Mouse (Mus musculus): Measurements from ENCODE around the gene Spink8. TPM values are rescaled to one million over a fixed set of nuclear protein-coding genes. Genes with fewer than 3 reads are reported as not detected.
A peak's percentile ranks its signal among the peaks of the same experiment; 100 is the strongest.
"Not testable (repeated sequence)": the region's sequence is repeated elsewhere in the genome, so short reads cannot be mapped to it uniquely, and the experiment has no call there.

Gene Spink8
- polyA plus RNA-seq (2017; shearing (Covaris generic)) = not detected

DNA sequence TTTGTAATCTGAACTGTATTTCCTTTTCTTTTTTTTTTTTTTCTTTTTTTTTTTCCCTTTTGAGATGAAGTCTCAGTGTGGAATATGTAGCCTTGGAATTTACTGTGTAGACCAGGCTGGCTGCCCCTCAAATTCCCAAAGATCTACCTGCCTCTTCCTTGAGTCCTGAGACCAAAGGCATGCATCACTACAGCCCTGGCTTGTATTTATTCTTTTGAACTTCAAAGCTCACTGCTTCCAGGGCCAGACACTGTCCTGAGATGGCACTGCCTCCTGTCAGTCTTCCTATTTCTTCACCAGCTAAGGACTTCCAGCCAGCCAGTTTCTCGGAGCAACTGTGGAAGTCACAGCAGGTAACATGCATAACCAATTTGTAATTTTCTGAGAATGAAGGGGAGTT, at the start of gene Spink8:
TSS of gene Spink8 (plus strand) at position 301 of the 400 bp plus-strand sequence.
- ATAC-seq = no peak

GRCm38 (mm10) chr9:109766841-109767240, 45.2 kb upstream of the Spink8 start:
- ATAC-seq = not testable (repeated sequence)

- not testable (repeated sequence) for ATAC-seq
Measured at GRCm38 (mm10) chr9:109790570-109790969, 21.5 kb upstream of the Spink8 start, which contains the start of gene Fbxw27. TSS of gene Fbxw27 (minus strand) at chr9:109790670.

GRCm38 (mm10) chr9:109795221-109795620, 16.9 kb upstream of the Spink8 start:
- ATAC-seq = no peak

DNA sequence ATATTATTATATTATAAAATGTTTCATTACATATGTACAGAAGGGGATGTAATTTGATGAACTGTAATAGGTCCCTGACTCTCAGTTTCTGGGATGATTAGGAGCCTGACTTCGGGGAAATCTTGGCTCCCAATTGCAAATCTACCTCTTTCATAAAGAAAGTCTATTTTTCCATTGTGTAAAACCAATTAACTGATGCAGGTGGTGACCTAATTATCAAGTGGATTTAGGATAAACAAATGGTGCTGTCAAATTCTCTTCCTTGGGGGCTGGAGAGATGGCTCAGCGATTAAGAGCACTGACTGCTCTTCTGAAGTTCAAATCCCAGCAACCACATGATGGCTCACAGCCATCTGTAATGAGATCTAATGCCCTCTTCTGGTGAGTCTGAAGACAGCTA, 16.3 kb upstream of the Spink8 start:
- no peak for ATAC-seq

GRCm38 (mm10) chr9:109798051-109798450, 14.0 kb upstream of the Spink8 start:
- no peak for ATAC-seq

GRCm38 (mm10) chr9:109805596-109805995, 6.5 kb upstream of the Spink8 start:
- not testable (repeated sequence) for ATAC-seq

DNA sequence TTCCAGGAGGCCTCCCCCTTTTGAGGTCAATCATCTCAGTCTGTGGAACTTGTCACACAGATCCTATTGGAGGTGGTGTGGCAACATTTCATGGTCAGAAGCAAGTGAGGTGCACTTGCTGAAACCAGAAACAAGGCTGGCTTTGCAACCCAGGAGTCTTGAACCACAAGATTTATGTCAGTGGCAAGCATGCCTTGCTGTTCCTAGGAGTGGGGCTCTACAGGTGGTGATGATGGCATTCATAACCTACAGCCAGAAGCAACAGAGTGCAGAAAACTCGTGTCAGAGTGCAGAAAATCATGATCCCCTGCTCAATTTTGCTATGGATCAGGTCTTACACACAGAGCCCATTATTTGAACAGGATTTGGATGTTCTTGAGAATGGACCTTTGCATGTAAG, 5.8 kb upstream of the Spink8 start:
- ATAC-seq = no peak

DNA sequence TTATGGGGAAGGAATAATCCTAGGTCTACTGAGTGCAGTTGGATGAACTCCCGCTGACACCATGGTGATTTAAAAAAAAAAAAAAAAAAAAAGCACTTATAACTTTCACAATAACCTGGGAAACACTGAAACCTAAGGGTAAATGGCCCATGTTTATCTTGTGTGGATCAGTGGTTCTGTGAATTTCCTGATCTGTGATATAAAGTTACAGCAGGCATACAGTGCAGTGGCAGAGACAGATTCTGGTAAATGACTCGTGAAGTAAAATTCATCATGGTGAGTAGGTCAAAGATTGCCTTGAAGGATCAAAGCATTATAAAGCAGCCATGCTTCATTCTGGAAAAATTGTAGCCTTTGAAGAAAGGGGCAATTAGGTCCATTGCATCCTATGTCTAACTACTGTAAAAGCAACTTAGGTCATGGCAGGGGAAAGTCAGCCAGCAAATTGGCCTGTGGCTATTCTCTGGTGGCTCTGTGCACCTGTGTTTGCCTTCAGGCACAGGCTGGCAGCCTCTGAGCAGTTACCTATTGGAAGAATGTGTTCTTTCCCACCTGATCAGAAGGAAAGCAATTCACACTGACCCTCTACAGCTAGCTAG, 5.3 kb upstream of the Spink8 start:
- no peak for ATAC-seq

DNA sequence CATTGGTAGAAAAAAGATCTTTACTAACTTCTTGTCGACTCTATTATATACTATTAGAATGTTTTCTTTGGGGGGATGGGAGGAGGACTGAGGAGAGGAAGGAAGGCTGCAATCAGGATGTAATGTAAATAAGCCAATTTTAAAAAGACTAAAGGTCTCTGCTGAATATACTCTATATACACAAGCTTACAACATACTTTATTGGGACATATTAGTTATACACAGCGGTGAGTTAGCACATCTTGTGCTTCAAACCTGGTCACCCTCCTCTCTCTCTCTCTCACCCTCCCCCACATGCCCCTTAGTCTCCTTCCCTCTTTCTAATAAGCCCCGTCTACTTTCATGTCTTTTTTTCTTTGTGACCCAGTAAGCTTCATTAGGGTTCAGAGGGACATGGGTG, 4.2 kb upstream of the Spink8 start:
- no peak for ATAC-seq

- no peak for ATAC-seq
Measured at GRCm38 (mm10) chr9:109813424-109813823, 1.3 kb downstream of the Spink8 start.

DNA sequence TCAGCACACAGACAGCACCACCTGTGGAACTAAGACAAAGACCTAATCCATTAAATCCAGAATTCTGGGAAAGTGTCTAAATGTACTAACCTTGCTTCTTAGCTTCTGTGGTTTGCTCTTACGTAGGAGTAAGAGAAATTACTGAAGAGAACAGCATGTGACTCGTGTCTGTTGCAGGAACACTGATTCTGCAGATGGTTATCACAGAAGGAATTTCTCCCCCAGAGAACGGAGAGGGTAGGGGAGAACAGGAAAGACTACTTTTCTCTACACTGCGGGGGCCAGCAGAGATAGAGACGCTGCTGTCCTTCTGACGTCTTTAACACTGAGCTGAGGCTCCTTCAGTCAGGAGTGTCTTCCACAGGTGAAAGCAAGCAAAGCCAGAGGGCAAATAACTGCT, 4.3 kb downstream of the Spink8 start:
- ATAC-seq = no peak

DNA sequence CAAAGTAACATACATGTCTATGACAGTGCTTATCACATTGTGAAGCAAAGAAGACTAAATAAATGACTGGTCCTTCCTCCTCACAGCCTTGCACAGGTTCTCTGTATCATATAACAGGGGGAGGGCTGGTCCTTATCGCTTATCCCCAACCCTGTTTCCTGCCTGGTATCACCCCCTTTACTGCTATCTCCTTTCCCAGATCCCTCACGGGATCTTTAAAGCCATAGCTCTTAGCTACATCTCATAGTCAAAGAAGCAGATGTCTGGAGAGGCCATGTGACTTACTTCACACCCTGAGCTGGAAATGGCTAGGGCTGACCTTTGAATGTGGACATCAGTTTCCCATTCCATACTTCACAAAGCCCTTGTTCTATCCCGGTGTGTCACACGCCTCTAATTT, 13.7 kb downstream of the Spink8 start:
- ATAC-seq = no peak

- ATAC-seq = no peak
Measured at GRCm38 (mm10) chr9:109826181-109826580, 14.1 kb downstream of the Spink8 start.

- peak; percentile 86 for ATAC-seq
Measured at GRCm38 (mm10) chr9:109832391-109833087, 20.5 kb downstream of the Spink8 start, which contains the start of gene Nme6. TSS of gene Nme6 (plus strand) at chr9:109832749.

DNA sequence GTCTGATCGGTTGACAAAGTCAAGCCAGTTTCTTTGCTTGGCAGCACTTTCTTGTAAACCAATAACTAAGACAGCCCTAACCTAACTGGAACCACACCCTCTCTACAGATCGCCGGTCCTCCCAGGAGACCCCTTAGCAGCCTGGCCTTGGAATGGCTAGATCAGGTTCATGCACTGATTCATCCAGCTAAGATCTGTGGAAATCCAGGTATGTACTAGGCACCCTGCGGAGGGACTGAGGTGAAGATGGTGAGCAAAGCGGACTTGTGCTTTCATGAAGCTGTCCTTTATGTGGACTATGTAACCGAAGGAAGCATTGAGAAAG, 21.0 kb downstream of the Spink8 start:
- ATAC-seq = no peak

- no peak for ATAC-seq
Measured at GRCm38 (mm10) chr9:109849312-109849758, 37.3 kb downstream of the Spink8 start, which contains the start of gene Camp. TSS of gene Camp (minus strand) at chr9:109849617.

DNA sequence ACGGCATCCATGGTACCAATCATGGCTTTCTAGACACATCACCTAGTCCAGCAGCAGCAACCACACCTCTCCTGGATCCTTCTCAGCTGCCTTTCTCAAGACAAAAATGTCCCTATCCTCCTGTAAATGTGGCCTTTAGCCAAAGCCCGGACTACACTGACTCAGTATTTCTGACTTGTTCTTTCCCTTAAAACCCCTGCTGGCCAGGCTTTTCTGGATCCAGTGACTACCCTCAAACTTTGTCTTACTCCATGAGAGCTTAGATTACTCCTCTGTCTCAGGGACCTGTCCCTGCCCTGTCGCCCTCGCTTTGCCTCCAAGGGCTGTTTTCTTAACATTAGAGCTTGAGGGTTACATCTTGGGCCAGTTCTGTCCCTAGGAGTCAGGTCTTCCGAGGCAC, 38.0 kb downstream of the Spink8 start:
- ATAC-seq = no peak

- ATAC-seq = no peak
Measured at GRCm38 (mm10) chr9:109854341-109854740, 42.3 kb downstream of the Spink8 start.

DNA sequence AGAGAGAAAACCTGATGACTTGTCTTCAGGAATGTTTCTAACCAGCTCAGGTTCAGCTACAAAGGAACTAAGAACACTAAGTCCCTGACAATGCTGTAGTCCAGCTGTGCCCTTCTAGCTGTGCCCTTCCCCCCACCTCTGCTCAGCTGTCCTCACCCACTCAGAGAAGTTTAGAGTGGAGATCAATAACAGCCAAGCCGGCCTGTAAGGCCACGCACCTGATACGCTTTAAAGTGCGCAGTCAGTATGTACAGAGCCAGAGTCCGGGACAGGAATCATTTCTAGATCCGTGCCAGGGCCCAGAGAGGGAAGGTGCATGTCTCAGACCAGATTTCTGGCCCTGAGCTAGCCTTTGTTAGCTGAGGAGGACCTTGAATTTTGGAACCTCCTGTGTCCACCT, 43.9 kb downstream of the Spink8 start:
- no peak for ATAC-seq

DNA sequence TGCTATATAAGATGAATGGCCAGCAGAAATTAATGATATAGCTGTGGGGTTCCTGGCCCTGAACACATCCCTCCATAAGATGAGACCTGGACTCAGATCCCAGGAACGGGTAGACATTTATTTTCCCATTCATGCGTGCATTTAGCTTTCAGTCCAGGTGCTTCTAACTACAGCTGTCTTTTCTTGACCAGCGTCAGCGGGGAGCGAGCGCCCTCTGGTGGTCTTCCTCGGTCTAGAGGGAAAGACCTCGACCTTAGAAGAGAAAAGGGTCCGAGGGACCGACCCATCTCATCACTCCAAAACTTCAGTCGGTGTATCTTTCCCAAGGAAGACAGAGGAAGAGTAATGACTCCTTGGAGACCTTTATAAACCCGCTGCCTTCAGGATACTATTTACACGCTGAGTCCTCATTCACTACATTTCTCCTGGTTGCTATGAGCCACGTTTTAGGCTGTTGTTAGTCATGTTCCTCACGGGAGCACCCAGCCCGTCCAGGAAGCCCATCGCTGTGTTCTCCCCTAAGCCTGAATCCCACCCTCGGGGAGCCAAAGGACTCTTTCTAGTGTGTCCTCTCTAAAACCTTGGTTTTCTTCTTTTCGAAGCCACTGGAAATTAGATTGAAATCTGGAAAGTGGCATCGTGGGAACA, 50.4 kb downstream of the Spink8 start:
- ATAC-seq = no peak

- ATAC-seq = no peak
Measured at GRCm38 (mm10) chr9:109863085-109863484, 51.0 kb downstream of the Spink8 start.

DNA sequence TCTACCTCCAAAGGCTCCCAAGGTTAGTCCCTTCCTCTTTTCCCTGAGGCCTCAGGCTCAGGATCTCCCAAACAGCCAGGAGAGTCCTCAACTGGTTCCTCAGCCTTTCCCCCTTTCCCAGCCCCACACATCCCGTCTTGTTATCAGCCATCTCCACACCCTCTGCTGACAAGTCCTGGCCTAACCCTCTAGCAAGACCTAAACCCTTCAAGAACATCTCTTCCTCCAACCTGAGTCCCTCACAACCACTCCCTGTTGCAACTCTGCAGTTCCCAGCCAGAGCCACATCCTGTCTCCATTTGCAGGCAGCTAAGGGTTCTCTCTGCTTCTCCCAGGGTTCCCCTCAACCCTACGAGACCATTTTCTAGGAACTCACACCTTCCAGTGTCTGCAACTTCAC, 54.1 kb downstream of the Spink8 start:
- ATAC-seq = no peak

All from activated CD4-positive, CD25-positive, alpha-beta regulatory T cell, adult 4 months (primary cell).